Mouse (Mus musculus): ENCODE results near the gene Cnp.
"Not testable (repeated sequence)": the region's sequence is repeated elsewhere in the genome, so short reads cannot be mapped to it uniquely, and the experiment has no call there.

Cnp gene

DNA sequence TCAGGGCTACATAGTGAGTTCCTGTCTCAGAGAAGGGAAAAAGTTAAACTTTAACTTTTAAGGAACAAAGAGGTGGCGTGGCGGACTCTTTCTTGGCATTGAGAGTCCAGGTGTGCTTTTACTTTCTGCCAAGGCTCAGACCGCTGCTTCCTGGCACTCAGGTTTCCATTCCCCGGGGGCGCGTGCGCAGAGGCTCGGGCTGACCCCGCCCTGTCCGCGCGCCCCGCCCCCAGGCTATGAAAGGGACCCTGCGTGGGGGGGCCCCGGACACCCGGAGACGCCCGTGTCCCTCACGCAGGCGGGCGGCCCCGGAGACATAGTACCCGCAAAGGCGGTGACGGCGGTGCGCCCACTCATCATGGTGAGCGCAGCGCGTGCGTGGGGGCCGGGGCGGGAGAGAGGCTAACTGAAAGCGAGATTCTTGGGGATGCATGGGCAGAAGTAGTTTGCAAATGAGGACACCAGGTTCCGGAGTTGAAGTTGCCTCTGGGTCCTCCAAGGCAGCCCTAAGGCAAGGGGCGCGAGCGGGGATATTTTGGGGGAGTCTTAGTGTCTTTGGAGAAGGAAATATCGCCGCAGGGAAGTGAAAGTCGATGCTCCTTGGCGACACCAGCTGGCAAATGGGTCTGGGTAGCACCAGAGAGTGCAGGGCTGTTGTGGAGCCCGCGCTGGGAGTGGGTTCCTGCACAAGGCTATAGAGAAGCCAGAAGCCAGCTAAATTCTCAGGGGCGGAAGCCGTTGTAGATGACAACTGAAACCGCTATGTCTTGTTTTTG is at the start of gene Cnp:
TSS of gene Cnp (plus strand) at position 197 of the 776 bp plus-strand sequence.
- DNase-seq (ENCODE audit: low read depth, low spot score): peak; percentile 87

DNA sequence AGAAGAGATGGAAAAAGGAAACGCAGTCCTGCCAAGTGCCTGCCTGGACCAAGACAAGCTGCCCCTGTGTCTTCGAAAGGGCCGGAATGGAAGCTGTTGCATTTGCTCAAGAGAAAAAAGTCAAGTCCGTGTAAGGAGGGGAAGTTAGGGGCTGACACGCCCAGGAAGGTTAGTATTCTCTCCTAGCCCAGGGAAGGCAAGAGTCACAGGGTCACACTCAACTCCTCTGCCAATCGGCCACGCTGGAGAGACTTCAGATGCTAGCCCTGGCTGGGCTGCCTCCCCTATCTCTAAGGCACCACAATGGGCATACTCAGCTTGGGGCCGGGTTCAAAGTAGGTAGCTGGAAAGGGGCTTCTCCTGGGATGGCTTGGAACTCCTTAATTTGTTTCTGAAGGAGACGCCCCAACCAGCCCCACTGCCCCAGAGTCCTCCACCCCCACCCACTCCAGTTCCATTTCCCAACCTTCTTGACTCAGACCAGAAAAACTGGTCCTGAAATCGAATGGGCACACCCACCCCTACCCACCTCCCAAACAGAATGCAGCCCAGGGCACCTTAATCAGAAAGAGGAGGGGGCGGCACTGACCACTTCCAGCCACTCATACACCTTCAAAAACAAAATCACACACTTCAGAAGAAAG is 49.6 kb upstream of the Cnp start:
- no peak for DNase-seq (ENCODE audit: low read depth, low spot score)

DNA sequence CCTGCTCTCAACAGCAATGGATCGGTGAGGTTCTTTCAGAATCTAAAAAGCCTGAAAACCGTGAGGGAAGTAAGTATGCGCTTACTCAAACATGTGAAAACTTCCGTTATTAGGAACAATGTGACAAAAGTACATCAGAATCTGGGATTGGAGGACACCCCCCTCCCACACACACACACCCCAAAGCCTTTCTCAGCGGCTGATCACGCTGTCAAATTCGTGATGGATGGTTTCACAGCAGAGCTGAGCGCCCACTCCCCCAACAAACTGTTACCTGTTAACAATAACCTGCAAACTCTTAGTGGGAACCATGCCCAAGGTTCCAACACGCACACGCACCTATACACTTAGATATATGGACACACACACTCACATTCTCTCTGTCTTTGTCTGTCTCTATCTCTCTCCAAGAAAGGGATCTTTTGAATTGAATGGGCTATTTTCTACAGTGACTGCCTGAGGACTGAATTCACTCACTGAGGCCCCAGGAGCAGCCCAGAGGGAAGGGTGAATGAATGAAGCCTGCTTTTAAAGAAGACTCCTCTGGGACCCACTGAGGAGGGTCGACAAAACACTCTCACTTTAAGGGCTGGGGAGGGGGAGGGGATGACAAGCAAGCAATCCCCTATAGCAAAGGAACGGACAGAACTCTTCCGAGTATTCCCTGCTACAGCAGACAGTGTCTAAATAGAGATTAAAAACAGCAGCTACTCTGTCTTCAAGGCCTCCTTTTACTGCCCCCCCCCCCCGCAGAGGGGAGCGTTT is 48.5 kb upstream of the Cnp start:
- DNase-seq (ENCODE audit: low read depth, low spot score): no peak

DNA sequence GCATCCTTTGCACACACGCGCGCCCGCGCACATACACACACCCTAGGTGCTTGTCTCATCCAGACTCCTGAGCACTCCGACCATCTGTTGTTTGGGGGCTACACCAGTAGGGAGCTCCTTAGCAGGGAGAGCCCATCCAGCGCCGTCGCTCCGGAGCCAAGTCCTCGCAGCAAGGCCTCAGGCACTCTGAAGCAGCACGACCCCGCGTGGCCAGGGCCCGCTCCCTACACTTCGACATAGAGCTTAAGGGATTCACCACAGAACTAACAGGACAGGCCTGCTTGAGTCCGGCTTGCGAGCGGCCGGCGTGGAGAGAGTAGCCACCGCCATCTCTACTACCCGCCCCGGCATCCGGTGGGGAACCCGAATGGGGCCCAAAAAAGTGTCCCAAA is 47.6 kb upstream of the Cnp start:
- peak; percentile 61 for DNase-seq (ENCODE audit: low read depth, low spot score)

DNA sequence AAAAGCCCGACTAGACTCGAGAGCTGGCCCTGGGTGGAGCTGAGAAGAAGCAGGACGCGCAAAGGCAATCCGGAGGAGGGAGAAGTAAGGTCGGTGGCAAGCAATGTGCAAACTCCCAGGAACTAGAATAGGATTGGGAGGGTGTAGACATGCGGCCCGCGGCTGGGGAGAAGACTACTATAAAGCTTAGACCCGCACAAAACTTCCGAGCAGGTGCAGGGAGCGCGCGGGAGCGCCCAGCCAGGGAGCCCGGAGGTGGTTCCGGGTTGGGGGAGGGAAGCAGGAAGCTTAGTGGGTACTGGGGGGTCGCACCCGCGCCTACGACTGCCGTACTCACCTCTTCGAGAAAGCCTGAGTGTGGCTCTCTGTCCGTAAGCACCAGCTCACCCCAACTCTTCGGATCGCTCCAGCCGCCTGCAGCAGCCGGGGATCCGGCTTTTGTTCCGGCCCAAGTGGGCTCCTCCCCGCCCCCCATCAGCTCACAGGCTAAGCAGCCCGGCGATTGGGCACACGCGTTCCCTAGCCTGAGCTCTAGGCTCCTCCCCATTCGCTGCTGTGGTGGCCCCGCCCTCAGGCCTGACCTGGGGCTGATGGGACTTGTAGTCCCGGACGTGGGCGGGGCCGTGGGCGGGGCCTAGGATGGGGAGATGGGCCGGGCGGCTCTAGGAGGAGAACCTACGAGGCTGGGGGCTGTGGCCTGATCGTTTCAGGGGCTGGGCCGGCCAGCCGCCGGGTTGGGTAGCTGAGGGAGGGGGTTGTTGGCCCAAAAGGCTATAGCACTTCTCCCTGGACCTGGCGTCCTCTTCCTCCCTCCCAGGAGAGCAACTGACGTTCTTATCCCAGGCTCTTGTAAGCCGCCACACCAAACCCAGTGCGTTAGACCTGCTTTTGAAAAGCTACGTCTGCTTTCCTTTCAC is 47.0 kb upstream of the Cnp start, which contains the start of gene Acly:
TSS of gene Acly (minus strand) at position 543 of the 917 bp plus-strand sequence.
- DNase-seq (ENCODE audit: low read depth, low spot score): peak; percentile 100

DNA sequence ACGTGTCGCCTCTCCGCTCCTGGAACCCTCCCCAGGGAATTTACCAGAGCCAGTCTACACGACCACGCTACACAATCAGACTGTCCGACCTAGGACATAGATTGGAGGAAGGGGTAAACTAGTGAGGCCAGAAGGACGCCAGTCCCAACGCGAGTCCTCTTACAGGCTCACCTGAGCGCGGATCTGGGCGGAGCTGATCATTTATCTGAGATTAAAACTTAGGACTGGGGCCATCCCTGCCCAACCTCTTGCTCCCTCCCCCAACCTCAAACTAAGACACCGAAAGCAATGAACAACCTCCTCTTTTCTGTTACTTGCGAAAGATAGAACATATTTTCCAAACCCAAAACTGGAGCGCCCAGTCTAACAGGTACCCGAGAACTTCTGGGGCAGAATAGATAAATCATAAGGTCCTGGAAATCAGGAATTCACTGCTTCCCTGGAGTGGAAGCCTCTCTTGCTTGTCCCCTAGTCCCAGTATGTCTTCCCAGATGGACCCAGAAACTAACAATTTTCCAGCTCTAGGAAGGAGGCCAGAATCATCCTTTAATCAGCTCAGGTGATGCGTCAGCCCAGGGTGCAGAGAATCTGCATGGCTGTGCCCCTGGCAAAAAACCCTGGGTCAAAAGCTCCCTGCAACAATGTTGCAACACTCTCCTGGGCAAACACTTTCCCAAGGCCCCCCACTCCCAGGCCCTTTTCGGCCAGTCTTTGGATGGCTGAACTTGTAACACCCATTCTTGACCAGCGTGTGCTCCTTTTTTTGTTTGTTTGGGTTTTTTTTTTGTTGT is 46.1 kb upstream of the Cnp start:
- no peak for DNase-seq (ENCODE audit: low read depth, low spot score)

DNA sequence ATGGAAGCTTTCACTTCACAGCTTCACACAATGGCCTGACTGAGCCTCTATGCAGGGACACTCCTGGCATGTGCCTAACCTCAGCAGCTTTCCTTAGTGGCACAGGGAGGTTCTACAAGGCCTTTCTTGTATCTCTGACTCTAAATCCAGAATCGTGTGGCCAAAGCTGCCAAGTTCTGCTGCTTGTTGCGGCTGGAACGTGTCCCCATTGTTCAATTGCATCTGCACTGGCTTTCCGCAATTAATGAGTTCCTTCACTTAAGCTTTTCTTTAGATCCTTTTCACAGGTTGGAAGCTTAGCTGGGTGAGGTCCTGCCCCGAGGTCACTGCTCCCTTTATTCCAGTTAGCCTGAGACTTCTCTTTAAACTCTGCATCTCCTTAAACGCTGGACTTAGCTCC is 40.8 kb upstream of the Cnp start:
- DNase-seq (ENCODE audit: low read depth, low spot score): no peak

DNA sequence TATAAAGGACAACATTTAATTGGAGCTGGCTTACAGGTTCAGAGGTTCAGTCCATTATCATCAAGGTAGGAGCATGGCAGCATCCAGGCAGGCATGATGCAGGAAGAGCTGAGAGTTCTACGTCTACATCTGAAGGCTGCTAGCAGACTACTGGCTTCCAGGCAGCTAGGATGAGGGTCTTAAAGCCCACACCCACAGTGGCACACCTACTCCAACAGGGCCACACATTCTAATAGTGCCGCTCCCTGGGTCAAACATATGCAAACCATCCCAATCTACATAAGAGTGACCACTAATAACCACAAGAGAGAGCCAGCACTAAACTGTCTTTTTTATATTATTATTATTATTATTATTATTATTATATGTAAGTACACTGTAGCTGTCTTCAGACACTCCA is 40.3 kb upstream of the Cnp start:
- not testable (repeated sequence) for DNase-seq (ENCODE audit: low read depth, low spot score)

DNA sequence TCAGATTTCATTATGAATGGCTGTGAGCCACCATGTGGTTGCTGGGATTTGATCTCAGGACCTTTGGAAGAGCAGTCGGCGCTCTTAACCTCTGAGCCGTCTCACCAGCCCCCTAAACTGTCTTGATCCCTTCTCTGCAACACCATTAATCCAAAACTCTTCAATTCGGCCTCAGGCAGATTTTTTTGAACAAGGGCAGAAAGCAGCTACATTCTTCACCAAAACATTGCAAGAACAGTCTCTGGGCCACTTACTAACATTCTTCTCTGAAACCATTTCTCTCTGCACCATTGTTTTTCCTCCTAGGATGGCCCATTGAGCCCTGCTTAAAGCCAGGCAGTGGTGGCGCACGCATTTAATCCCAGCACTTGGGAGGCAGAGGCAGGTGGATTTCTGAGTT is 39.9 kb upstream of the Cnp start:
- not testable (repeated sequence) for DNase-seq (ENCODE audit: low read depth, low spot score)

DNA sequence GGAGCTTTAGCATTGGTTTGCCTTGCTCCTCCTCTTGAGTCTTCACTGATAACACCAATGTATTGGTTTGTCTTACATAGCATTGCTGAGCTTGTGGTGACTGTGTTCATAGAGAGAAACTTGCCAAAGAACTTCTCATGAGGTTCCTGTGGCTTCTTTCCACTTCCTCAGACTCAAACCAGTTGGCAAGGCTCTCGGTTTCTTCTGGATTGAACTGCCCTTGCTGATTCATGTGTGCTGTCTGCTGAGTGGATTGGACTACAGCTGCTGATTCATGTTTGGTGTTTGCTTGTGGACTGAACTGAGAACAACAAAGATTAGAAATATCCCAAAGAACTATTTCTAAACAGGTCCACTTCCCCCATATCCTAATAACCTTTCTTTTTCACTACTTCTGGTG is 38.7 kb upstream of the Cnp start:
- no peak for DNase-seq (ENCODE audit: low read depth, low spot score)

DNA sequence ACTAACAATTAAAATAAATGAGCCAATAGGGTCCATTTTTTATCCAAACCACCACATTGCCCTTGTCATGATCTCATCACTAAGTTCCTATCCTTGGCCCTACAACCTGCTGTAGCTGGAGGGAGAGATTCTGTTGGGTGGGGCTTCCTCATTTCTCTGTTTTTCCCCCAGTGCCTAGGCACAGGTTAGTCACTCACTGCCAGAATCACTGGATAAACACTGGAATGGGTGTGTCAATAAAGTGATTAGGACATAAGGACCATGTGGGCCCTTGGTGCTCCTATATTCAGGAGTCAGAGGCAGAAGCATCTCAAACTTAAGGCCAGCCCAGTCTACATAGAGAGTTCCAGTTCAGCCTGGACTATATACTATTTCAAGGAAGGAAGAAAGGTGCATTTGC is 38.2 kb upstream of the Cnp start:
- DNase-seq (ENCODE audit: low read depth, low spot score): no peak

DNA sequence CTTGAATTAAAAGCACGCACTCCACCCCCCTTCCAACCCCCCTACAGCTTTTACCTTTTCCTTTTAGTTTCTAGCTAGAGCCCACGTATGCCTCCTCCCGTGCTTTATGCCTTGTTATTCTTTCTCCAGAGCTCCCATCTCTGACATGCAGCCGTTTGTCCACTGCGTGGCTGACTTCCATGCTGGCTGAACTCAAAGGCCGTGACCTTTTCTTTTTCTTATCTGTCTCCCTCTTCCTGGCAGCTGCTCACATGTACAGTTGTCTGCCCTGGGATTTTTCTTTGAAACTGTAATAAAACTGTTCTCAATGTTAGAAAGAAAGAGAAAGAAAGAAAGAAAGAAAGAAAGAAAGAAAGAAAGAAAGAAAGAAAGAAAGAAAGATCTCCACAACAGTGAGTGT is 33.7 kb upstream of the Cnp start:
- DNase-seq (ENCODE audit: low read depth, low spot score): no peak

DNA sequence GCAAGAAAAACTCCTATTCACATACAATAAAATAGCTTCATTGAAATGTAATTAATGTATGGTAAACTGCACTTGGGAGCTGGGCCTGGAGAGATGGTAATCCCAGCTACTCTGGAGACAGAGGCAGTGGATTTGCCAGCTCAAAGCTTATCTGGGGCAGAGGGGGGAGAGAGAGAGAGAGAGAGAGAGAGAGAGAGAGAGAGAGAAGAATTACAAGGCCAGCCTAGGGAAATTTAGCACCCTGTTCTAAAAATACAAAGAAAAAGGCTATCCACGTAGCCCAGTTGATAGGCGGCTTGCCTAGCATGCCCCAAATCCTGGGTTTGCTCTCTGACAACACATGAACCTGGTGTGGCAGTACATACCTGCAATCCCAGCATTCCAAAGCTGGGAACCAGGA is 33.1 kb upstream of the Cnp start:
- DNase-seq (ENCODE audit: low read depth, low spot score): no peak

DNA sequence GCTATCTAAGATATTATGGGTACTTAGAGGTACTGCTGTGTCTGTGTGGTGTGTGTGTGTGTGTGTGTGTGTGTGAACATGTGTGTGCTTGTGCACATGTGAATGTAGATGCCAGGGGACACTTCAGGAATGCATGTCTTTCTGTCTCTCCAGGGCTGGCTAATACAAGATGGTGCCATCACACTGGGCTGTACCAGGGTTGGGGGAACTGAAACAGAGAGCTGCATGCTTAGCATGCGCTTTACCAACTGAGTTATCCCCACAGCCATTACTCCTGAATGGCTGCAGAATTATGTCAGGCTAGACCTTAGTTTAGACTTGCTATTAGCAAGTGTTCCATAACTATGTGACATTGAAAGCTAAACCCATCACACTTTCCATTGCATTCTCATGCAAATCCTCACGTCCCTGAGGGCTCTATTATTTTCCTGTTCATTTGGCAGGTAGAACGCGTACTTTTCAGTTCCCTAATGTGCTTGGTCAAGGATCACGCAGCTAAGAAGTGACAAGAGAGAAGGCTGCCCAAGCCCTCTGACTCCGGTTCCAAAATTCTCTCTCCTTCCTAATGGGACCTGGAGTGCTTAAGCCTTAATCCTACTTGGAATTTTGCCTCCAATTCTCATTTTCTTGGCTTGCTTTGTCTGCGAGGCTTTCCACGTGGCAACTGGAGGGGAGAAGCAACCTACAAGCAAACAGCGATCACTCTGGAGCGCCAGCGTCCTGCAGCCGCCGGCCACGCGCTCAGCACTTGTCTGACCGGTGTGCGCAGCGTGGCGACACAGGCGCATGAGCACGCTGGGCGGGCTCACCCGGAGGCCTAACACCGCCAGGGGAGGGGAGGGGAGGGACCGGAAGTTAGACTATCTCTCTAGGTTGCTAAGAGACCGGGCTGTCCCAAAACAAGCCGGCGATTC is 29.6 kb upstream of the Cnp start, which contains the start of gene Ttc25:
TSS of gene Ttc25 (plus strand) at position 776 of the 914 bp plus-strand sequence.
- peak; percentile 89 for DNase-seq (ENCODE audit: low read depth, low spot score)

DNA sequence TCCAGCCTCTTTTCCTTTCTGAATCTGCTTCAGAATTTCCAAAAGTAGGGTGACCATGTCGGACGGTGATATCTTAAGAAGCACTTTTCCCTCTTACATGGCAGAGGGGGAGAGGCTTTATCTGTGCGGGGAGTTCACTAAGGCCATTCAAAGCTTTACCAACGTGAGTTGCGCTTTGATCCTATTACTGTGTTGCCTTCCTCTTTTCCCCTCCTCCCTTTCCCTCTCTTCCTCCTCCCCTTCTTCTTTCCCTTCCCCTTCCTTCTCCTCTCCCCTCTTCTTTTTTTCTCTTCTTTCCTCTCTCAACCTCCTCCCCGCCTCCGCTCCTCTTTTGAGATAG is 29.0 kb upstream of the Cnp start:
- DNase-seq (ENCODE audit: low read depth, low spot score): no peak

DNA sequence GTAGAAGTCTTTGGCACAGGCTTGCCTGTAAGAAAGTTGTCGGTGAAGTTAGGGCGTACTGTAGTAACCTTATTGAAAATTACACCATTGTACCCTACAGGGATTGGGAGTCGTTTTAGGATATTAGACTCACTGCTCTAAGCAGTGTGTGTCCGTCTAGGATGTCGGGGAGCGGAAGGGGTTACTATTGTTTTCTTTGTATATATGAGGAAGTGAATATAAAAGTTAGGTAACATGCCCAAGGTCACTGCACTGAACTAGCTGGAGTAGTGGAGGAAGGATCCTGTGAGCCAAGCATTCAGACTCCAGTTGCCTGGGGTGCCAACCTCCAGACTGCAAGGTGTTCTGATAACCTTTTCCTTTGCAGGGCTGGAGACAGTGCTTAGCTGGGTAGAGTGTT is 27.7 kb upstream of the Cnp start:
- DNase-seq (ENCODE audit: low read depth, low spot score): no peak

DNA sequence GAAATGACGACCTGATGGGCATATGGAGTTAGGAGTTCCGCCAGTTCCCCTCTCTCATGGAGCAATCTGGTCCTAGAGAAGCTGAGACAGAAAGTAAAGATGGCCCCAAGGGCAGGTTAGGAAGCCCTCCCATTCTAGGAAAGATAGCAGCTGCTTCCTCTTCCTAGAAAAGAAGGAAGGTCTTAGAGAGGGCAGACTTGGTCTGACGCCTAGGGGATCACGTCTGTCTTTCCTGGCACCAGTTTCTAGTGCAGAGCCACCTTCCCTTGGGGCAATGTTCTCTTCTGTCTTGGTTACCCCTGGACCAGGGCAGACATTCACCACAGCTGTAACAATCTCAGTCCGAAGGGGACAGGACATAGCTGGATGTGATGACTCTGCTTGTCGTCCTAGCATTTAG is 26.6 kb upstream of the Cnp start:
- no peak for DNase-seq (ENCODE audit: low read depth, low spot score)

DNA sequence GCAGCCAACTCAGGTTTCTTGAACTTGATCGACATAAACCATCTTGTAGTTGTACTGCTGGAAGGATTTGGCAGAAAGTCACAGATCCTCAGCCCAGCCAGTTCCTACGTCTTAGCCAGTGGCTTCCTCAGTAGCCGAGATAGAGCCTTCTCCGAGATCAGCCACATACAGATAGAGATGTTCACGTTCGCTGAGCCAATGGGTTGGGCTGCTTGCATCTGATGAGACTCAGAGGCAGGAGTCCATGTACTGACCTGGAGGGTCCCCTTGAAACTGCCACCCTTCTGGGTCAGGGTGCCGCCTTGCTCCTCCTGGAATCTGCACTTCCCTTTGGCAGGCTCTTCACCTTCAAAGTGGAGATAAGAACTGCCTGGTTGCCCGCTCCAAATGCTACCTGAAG is 25.2 kb upstream of the Cnp start:
- no peak for DNase-seq (ENCODE audit: low read depth, low spot score)

DNA sequence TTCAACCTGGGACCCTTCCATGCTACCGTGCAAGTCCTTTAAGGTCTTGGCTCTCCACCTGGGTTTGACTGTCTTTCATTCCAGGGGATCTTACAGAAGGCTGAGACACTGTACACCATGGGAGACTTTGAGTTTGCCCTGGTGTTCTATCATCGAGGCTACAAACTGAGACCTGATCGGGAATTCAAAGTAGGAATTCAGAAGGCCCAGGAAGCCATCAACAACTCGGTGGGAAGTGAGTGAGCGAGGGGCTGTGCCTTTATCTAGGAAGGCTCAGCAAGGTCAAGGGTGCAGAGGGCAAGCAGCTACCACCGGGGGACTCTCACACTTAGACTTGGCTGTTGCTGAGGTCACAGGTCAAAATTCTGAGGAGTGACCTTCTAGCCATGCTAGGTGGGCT is 24.6 kb upstream of the Cnp start:
- no peak for DNase-seq (ENCODE audit: low read depth, low spot score)

DNA sequence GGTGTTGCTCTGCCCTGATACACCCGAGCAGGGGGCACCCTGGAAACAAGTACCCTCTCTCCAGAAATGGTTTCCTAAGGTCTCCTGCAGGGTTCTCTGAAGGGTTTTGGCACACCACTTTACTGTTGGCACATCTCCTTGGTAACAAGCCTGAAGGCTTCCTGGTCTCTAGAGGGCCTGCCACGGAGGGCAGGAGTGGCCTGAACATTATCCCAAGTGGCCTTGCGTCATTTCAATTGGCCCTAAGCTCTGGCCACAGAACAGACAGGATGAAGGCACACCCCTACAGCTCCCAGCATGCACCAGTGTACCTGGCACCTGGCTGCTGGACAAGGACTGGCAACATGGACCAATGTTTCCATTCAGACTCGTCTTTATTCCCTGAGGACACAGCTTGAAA is 21.9 kb upstream of the Cnp start:
- DNase-seq (ENCODE audit: low read depth, low spot score): no peak

Data from CD4-positive, CD25-positive, alpha-beta regulatory T cell, adult 2 months (primary cell).